Mouse (Mus musculus): ENCODE results near the gene Tyw5.

Gene Tyw5

DNA sequence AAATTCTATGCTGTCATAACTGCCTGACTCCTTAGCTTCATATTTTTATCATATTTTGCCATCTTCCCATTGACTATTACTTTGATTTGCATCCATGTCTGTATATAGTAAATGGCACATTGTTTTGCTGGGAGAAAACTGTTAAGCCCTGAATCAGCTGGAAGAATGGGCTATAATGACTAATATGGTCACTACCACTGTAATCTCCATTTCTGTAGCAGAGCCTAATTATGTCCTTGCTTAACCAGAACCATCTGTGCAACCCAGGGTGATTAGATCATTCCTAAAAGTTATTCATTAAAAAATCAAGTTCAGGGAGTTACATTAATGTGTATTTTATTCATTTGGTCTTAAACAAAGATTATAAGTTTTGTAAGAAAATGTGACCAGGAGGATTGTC, 20.4 kb downstream of the Tyw5 start:
- no peak for DNase-seq

DNA sequence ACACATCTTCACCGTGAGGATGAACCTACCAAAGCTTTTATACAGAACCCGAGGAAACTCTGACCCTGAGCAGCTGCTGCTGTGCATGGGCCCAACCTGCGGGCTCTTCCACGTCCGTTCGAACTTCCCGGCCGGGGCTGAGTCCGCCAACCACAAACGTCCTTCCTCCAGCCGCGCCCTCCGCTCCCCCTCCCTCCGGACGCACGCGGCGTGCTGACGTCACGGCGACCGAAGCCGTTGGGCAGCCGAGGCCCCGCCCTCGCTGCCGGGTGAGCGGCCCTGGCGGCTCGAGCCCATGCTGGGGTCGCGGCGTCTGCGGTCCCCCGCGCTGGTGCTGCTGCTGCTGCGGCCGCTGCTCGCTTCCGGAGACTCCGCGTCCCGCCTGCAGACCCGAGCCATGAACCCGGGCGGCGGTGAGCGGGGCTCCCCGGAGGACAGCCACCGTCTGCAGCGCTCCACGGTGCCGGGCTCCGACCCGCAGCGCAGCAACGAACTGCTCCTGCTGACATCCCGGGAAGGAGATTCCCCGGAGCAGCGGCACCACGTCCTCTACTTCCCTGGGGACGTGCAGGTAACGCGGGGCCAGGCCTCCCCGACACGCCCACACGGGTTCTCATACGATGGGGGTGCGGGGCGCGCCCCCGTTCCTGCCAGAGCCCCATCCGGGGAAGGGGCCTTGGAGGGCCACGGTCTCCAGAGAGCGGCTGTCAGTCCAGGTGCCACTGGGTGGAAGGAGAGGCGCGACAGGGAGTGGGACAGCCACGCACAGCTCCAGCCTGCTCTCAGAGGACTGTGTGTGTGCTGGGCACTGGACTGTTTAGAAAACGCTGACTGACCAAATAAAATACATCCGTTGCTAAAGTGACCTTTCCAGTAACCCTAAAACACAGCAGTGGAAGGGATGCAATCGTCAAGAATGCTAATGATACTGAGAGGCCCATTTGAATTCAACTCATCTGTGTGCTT, 29.2 kb downstream of the Tyw5 start, which contains the start of gene 1700066M21Rik:
1700066M21Rik (plus strand) TSS at position 245 of the 966 bp plus-strand sequence.
- DNase-seq, result peak; percentile 97

DNA sequence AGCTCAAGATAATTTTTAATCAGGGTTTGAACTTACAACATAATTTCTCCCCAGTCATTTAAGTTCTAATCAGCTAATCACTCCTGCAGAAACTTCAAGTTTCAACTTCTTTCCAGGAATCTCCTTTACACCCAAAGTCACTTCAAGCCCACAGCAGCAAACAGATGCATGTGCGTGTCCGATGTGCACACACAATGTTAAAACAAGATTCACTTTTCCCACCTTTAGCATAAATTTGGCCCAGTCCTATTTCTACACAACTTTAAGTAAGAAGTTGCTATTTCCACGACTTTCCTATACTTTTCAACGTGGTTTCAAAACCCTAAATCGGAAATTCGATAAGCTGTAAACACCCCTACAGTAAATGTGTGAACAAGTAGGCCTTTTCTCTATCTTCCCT, 30.1 kb downstream of the Tyw5 start:
- DNase-seq, result no peak

GRCm38 (mm10) chr1:57375276-57375675, 31.6 kb downstream of the Tyw5 start:
- no peak for DNase-seq

- DNase-seq, result no peak
These were observed 36.5 kb downstream of the Tyw5 start for GRCm38 (mm10) chr1:57370451-57370850.

DNA sequence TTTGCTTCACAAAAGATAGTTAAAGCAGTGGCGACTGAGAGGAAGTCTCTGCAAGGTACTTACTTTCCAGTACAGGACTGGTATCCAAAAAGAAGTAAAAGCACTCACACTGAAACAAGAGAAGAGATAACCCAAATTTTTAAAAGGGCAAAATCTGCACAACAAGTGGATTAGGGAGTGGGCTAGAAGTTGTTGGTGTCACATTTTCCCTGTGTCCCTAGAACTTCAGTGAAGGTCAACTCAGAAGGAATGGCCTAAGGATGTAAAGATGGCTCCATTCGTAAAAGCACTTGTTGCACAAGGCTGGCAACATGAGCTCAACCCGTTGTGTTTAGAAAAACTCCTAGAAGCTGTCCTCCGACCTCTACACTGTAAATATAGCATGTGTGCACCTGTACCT, 37.8 kb downstream of the Tyw5 start:
- no peak for DNase-seq

DNA sequence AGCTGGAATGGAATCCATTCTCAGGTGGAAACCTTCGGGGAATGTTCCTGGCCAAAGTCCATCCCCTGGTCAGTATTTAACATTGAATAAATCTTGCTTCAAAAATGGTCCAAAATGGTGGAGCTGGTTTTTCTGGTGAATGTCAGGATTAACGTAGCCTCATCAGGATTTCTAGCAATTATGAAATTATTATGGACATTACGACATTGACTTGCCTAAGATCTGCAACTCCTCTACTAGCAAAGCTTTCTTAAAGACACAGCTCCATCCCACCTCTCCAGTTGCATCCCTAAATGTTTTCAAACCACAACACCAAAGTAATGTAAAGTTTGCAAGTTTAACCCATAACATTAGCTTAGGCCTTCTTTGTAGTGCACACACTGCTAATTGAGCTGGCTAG, 39.5 kb downstream of the Tyw5 start:
- no peak for DNase-seq

DNA sequence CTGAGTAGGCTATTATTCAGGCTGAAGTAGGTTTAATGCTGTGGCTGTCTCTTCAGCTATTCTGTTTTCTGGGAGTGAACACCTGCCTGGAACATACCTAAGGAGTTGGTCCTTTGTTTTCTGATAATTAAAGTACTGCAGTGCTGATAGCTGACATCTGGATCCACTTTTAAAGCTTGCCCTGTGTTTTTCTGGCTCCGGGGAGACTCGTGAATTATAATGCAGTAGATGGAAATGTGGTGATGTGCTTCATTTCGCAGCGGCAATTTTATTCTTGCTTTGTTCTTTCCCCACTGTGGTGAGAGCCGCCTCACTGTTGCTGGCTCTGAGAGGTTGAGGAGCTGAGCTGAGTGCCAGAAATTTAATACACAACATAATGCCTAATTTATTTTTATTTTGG, 48.4 kb downstream of the Tyw5 start:
- DNase-seq, result no peak

- DNase-seq, result no peak
These were observed 55.0 kb downstream of the Tyw5 start for GRCm38 (mm10) chr1:57351941-57352340.

- DNase-seq, result no peak
These were observed 59.4 kb downstream of the Tyw5 start for GRCm38 (mm10) chr1:57347487-57347886.

- no peak for DNase-seq
These were observed 65.7 kb downstream of the Tyw5 start for GRCm38 (mm10) chr1:57341197-57341596.

- no peak for DNase-seq
These were observed 67.6 kb downstream of the Tyw5 start for GRCm38 (mm10) chr1:57339156-57339796.
